Mouse (Mus musculus) left cerebral cortex, postnatal 36 days (tissue): ENCODE results near the gene 1700016C15Rik. TPM values are rescaled to one million over a fixed set of nuclear protein-coding genes. Genes with fewer than 3 reads are reported as not detected.

ENCODE experiments used
- DNase-seq, 2 experiments: peaks; one replicate each; pipeline ENCODE4 v3.0.0; 2021 to 2022; ENCODE audit warnings: low spot score in 2 of 2, mixed read lengths in 1 of 2
- intact Hi-C: fragments of 180-260 bp; cut with DNase I; formaldehyde crosslinking; loops from one replicate; pipeline ENCODE4 v1.15.1; 2025
- total RNA-seq, 2 experiments: library from RNA; stranded (reverse); gene quantifications; 2 replicates each; pipeline ENCODE4 v1.2.3; 2021

Gene 1700016C15Rik
- not detected for total RNA-seq

GRCm38 (mm10) chr1:177729043-177730024 is at the start of gene 1700016C15Rik:
Gene 1700016C15Rik, plus strand, starts transcription at chr1:177729814.
- intact Hi-C loops: no loop called here
- no peak for DNase-seq

GRCm38 (mm10) chr1:177681239-177681638 is 48.4 kb upstream of the 1700016C15Rik start:
- DNase-seq: no peak
- intact Hi-C loops: loop anchor here (10.0 kb wide), 1 partner anchor 416 kb away; no protein-coding TSS in a partner anchor

- intact Hi-C loops: loop anchor here (2.0 to 10.0 kb wide), 3 partner anchors 237 to 807 kb away; no protein-coding TSS in a partner anchor
- DNase-seq: peak; percentile 51 to 59
These were observed 45.4 kb upstream of the 1700016C15Rik start for GRCm38 (mm10) chr1:177683931-177684836.

- intact Hi-C loops: loop anchor here (2.0 to 10.0 kb wide), 4 partner anchors 238 to 808 kb away; no protein-coding TSS in a partner anchor
- DNase-seq: no peak
These were observed 44.7 kb upstream of the 1700016C15Rik start for GRCm38 (mm10) chr1:177684901-177685300.

GRCm38 (mm10) chr1:177686137-177686536 is 43.5 kb upstream of the 1700016C15Rik start:
- intact Hi-C loops: loop anchor here (5.0 to 10.0 kb wide), 2 partner anchors 421 to 489 kb away; no protein-coding TSS in a partner anchor
- DNase-seq: no peak

- peak in 1 of 2 experiments; percentile 19 for DNase-seq
- intact Hi-C loops: loop anchor here (5.0 to 10.0 kb wide), 2 partner anchors 422 to 490 kb away; no protein-coding TSS in a partner anchor
These were observed 42.6 kb upstream of the 1700016C15Rik start for GRCm38 (mm10) chr1:177686982-177687381.

GRCm38 (mm10) chr1:177692491-177692890 is 37.1 kb upstream of the 1700016C15Rik start:
- no peak for DNase-seq
- intact Hi-C loops: no loop called here

- intact Hi-C loops: no loop called here
- DNase-seq: no peak
These were observed 35.9 kb upstream of the 1700016C15Rik start for GRCm38 (mm10) chr1:177693486-177694252.

GRCm38 (mm10) chr1:177700560-177700959 is 29.1 kb upstream of the 1700016C15Rik start:
- intact Hi-C loops: loop anchor here (5.0 kb wide), 1 partner anchor 818 kb away; no protein-coding TSS in a partner anchor
- DNase-seq: no peak

GRCm38 (mm10) chr1:177702481-177703146 is 27.0 kb upstream of the 1700016C15Rik start:
- peak; percentile 81 to 83 for DNase-seq
- intact Hi-C loops: loop anchor here (5.0 kb wide), 1 partner anchor 820 kb away; no protein-coding TSS in a partner anchor

- intact Hi-C loops: loop anchor here (5.0 kb wide), 1 partner anchor 821 kb away; no protein-coding TSS in a partner anchor
These were observed 26.3 kb upstream of the 1700016C15Rik start for GRCm38 (mm10) chr1:177703147-177703807.

GRCm38 (mm10) chr1:177705204-177705603 is 24.4 kb upstream of the 1700016C15Rik start:
- DNase-seq: no peak
- intact Hi-C loops: no loop called here

More at GRCm38 (mm10) chr1:177703147-177703807, 26.3 kb upstream of the 1700016C15Rik start:
- no peak for DNase-seq

- no peak for DNase-seq
- intact Hi-C loops: no loop called here
These were observed 22.0 kb upstream of the 1700016C15Rik start for GRCm38 (mm10) chr1:177707571-177707970.

GRCm38 (mm10) chr1:177708583-177709055 is 21.0 kb upstream of the 1700016C15Rik start:
- no peak for DNase-seq
- intact Hi-C loops: no loop called here

GRCm38 (mm10) chr1:177711000-177711399 is 18.6 kb upstream of the 1700016C15Rik start:
- no peak for DNase-seq
- intact Hi-C loops: no loop called here

GRCm38 (mm10) chr1:177711418-177711817 is 18.2 kb upstream of the 1700016C15Rik start:
- DNase-seq: no peak
- intact Hi-C loops: no loop called here

GRCm38 (mm10) chr1:177713635-177714396 is 15.8 kb upstream of the 1700016C15Rik start:
- intact Hi-C loops: no loop called here
- DNase-seq: no peak
